Mouse (Mus musculus) neural tube, embryonic 13.5 days (tissue): ENCODE results near the gene Trim25. TPM values are rescaled to one million over a fixed set of nuclear protein-coding genes. Genes with fewer than 3 reads are reported as not detected.

Source experiments
- ATAC-seq: fragments of 200-750 bp; cut with Nextera tagmentation; 2 replicates; pipeline ENCODE4 v1.8.0; 2017; ENCODE audit warnings: low read depth, mild to moderate bottlenecking, moderate TSS enrichment, moderate library complexity
- H3K27ac ChIP-seq: fragments of 300-500 bp; sonication (generic); replicated peaks from 2 replicates; pipeline ENCODE4 v1.5.1; 2015; ENCODE audit warnings: moderate library complexity, mild to moderate bottlenecking, inconsistent platforms
- H3K27me3 ChIP-seq: fragments of 300-500 bp; sonication (generic); 2 replicates; pipeline ENCODE4 v1.6.1; 2015; ENCODE audit warnings: mild to moderate bottlenecking, inconsistent platforms
- H3K36me3 ChIP-seq: fragments of 300-500 bp; sonication (generic); 2 replicates; pipeline ENCODE4 v1.6.1; 2015; ENCODE audit warnings: mild to moderate bottlenecking, inconsistent platforms
- H3K4me1 ChIP-seq: fragments of 300-500 bp; sonication (generic); replicated peaks from 2 replicates; pipeline ENCODE4 v1.6.1; 2015; ENCODE audit warnings: inconsistent platforms
- H3K4me2 ChIP-seq: fragments of 300-500 bp; sonication (generic); 2 replicates; pipeline ENCODE4 v1.6.1; 2015; ENCODE audit warnings: inconsistent platforms, mild to moderate bottlenecking, moderate library complexity
- H3K4me3 ChIP-seq: fragments of 300-500 bp; sonication (generic); 2 replicates; pipeline ENCODE4 v1.5.1; 2015; ENCODE audit warnings: mild to moderate bottlenecking, inconsistent platforms
- H3K9ac ChIP-seq: fragments of 300-500 bp; sonication (generic); 2 replicates; pipeline ENCODE4 v1.6.1; 2015; ENCODE audit warnings: moderate library complexity, mild to moderate bottlenecking, inconsistent platforms
- H3K9me3 ChIP-seq: fragments of 300-500 bp; sonication (generic); 2 replicates; pipeline ENCODE4 v1.6.1; 2016; ENCODE audit warnings: inconsistent platforms
- WGBS: fragments of 180-500 bp; shearing (Covaris S2); methylation state at CpG from one replicate; pipeline ENCODE4 v1.1.7; 2015; 5-methylcytosine and 5-hydroxymethylcytosine counted together
- polyA plus RNA-seq: library from polyadenylated mRNA; unstranded; fragments of >200 nt; fragmentation: Nextera tagmentation; extraction: Ambion mirVana; gene quantifications from 2 replicates; pipeline ENCODE4 v1.2.1, GENCODE M21; 2015

The Trim25 gene
- polyA plus RNA-seq, 1 experiment from 2014 or later = 5.0 TPM

- peak overlapping the region; percentile 94 for H3K27ac ChIP-seq
- H3K9ac ChIP-seq = peak overlapping the region; percentile 82
- peak; percentile 89 for ATAC-seq
- peaks cover 19% of the 10 kb centered on the region for H3K4me1 ChIP-seq
- no peaks in the 10 kb centered on the region for H3K27me3 ChIP-seq
- H3K4me3 ChIP-seq = peak overlapping the region; percentile 64
- WGBS = 2% methylated on average over 62 of the region's 62 CpGs
- H3K36me3 ChIP-seq = no peaks in the 10 kb centered on the region
- no peaks in the 10 kb centered on the region for H3K9me3 ChIP-seq
- peak overlapping the region; percentile 80 for H3K4me2 ChIP-seq
Observed at GRCm38 (mm10) chr11:88973776-88974701, 25.1 kb upstream of the Trim25 start.

DNA sequence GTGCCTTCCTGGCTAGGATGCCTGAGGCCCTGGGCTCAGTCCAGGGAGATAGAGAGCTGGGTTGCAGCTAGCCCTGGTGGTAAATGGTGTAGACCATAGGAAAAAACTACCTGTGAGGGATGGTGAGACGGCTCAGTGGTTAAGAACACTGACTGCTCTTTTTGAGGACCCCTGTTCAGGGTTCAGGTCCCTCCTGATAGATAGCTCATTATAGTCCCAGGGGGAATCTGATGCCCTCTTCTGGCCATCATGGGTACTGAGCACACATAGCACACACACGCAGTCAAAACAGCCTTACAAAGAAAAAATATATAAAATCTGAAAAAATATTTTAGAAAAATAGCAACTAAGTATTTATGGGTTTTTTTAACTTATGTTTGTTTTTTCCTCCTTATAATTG lies 22.9 kb upstream of the Trim25 start:
- H3K27ac ChIP-seq = no peak overlapping the region
- H3K9ac ChIP-seq = no peak overlapping the region
- H3K27me3 ChIP-seq = no peaks in the 10 kb centered on the region
- H3K36me3 ChIP-seq = peaks cover 6% of the 10 kb centered on the region; the same call in 1 of the 2 replicates
- no peak overlapping the region for H3K4me2 ChIP-seq
- no peaks in the 10 kb centered on the region for H3K9me3 ChIP-seq
- peaks cover 19% of the 10 kb centered on the region for H3K4me1 ChIP-seq
- ATAC-seq = no peak
- WGBS = 83% methylated on average over 2 of the region's 2 CpGs
- no peak overlapping the region for H3K4me3 ChIP-seq

GRCm38 (mm10) chr11:88977188-88977587 lies 22.0 kb upstream of the Trim25 start:
- no peak for ATAC-seq
- 92% methylated on average over 5 of the region's 5 CpGs for WGBS
- Histone ChIP-seq H3K27me3 (no peaks in the 10 kb centered on the region), H3K4me2 (no peak overlapping the region), H3K4me1 (peaks cover 19% of the 10 kb centered on the region), H3K9me3 (no peaks in the 10 kb centered on the region), H3K36me3 (peaks cover 14% of the 10 kb centered on the region), H3K9ac (no peak overlapping the region), H3K4me3 (no peak overlapping the region), H3K27ac (no peak overlapping the region)

GRCm38 (mm10) chr11:88981337-88981736 lies 17.8 kb upstream of the Trim25 start:
- H3K4me2 ChIP-seq = no peak overlapping the region
- H3K9me3 ChIP-seq = no peaks in the 10 kb centered on the region
- H3K36me3 ChIP-seq = peaks cover 50% of the 10 kb centered on the region
- WGBS = 92% methylated on average over 8 of the region's 8 CpGs
- H3K9ac ChIP-seq = no peak overlapping the region
- H3K4me1 ChIP-seq = peaks cover under 1% of the 10 kb centered on the region; the same call in 1 of the 2 replicates
- H3K27me3 ChIP-seq = no peaks in the 10 kb centered on the region
- no peak for ATAC-seq
- no peak overlapping the region for H3K27ac ChIP-seq
- no peak overlapping the region for H3K4me3 ChIP-seq

DNA sequence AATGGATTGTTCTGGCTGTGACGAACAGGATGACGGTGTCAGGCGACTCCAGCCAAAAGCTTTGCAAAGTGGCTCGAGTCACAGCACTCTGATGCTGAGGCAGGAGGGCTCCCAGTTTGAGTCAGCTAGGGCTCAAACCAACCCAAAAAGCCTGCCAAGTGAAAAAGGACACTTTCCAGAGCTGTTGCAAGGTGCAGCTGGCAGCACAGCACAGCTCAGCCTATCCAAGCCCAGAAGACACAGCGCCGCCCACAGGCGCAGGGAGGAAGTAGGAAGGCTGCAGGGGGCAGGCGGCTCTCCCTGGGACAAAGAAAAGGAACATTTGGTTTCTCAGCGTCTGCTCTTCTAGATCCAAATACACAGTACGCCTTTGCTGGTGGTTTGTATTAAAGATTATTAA lies 12.6 kb upstream of the Trim25 start:
- Histone ChIP-seq H3K4me1 (no peaks in the 10 kb centered on the region), H3K9ac (no peak overlapping the region), H3K36me3 (peaks cover 78% of the 10 kb centered on the region), H3K4me2 (no peak overlapping the region), H3K27ac (no peak overlapping the region), H3K4me3 (no peak overlapping the region), H3K27me3 (no peaks in the 10 kb centered on the region), H3K9me3 (no peaks in the 10 kb centered on the region)
- 85% methylated on average over 10 of the region's 10 CpGs for WGBS
- no peak for ATAC-seq

DNA sequence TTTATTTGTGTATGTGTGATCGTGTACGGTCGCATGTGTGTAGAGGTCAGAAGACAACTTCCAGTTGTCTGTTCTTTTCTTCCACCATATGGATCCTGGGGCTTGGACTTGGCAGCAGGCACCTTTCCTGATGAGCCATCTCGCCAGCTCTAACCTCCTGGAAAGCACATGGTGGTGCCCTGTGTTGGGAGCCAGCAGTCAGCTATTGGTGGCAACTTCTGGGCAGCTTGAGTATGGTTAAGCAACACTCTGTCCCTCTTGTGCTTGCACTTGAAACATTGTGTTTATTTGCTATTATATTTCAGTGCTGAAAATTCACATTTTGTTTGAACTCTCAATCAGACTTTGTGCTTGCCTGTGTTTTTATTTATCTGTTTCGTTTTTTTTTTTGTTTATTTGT lies 10.2 kb upstream of the Trim25 start:
- no peak overlapping the region for H3K27ac ChIP-seq
- no peak overlapping the region for H3K4me3 ChIP-seq
- ATAC-seq = no peak
- no peaks in the 10 kb centered on the region for H3K4me1 ChIP-seq
- H3K27me3 ChIP-seq = no peaks in the 10 kb centered on the region
- WGBS = 80% methylated on average over 5 of the region's 5 CpGs
- no peak overlapping the region for H3K4me2 ChIP-seq
- no peak overlapping the region for H3K9ac ChIP-seq
- no peaks in the 10 kb centered on the region for H3K9me3 ChIP-seq
- peaks cover 56% of the 10 kb centered on the region for H3K36me3 ChIP-seq

DNA sequence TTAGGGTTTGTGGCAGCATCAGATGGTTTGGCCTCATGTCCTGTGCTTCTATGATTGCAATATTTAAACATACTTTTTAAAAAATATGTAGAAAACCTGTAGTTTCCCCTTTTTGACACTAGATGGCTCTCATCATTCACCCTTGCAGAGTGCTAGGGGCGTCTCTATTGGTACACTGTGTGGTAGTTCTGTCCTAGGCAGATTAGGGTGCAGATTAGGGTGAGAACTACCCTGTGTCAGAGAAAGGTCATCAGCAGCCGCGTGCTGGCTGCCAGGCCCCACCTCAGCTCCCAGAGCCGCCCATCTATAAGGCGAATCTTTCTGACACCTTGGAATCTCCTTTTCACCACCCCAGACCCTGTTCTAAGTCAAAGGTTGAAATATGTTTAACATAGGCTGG lies 9.6 kb upstream of the Trim25 start:
- 78% methylated on average over 5 of the region's 5 CpGs for WGBS
- H3K9ac ChIP-seq = no peak overlapping the region
- ATAC-seq = no peak
- H3K4me1 ChIP-seq = no peaks in the 10 kb centered on the region
- peaks cover 50% of the 10 kb centered on the region for H3K36me3 ChIP-seq
- no peaks in the 10 kb centered on the region for H3K27me3 ChIP-seq
- H3K4me3 ChIP-seq = no peak overlapping the region
- H3K9me3 ChIP-seq = no peaks in the 10 kb centered on the region
- no peak overlapping the region for H3K4me2 ChIP-seq
- H3K27ac ChIP-seq = no peak overlapping the region

- ATAC-seq = no peak
- H3K36me3 ChIP-seq = peaks cover 20% of the 10 kb centered on the region
- 55% methylated on average over 7 of the region's 7 CpGs for WGBS
Observed at GRCm38 (mm10) chr11:88993186-88993585, 6.0 kb upstream of the Trim25 start.

DNA sequence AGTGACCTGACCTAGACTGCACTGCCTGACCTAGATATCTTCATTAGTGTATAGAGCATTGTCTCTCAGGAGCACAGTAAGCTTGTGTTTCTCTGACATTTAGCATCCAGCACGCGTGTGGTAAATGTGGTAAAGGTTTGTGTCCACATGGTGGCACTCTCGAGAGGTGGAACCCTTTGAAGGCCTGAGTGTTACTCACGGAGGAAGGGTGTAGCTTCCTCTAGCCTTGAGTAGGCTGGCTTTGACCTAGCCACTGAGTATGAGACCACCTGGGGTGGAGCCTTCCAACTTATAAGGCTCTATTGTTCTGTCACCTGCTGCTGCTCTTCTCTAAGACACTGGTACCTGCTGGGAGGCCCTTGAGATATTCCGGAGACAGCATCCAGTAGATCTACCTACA lies 5.6 kb upstream of the Trim25 start:
- Histone ChIP-seq H3K4me2 (no peak overlapping the region), H3K36me3 (peaks cover 16% of the 10 kb centered on the region; the same call in 1 of the 2 replicates), H3K27ac (no peak overlapping the region), H3K9me3 (no peaks in the 10 kb centered on the region), H3K4me1 (no peaks in the 10 kb centered on the region), H3K9ac (no peak overlapping the region), H3K4me3 (no peak overlapping the region), H3K27me3 (peaks cover 7% of the 10 kb centered on the region)
- ATAC-seq = no peak
- WGBS = 23% methylated on average over 5 of the region's 5 CpGs

More at GRCm38 (mm10) chr11:88993186-88993585, 6.0 kb upstream of the Trim25 start:
- H3K9me3 ChIP-seq = no peaks in the 10 kb centered on the region
- H3K4me2 ChIP-seq = no peak overlapping the region
- no peak overlapping the region for H3K4me3 ChIP-seq
- no peak overlapping the region for H3K9ac ChIP-seq
- no peak overlapping the region for H3K27ac ChIP-seq
- H3K4me1 ChIP-seq = no peaks in the 10 kb centered on the region
- peaks cover 3% of the 10 kb centered on the region; the same call in 1 of the 2 replicates for H3K27me3 ChIP-seq

GRCm38 (mm10) chr11:88994492-88994891 lies 4.7 kb upstream of the Trim25 start:
- H3K4me3 ChIP-seq = no peak overlapping the region
- no peak for ATAC-seq
- H3K27me3 ChIP-seq = peaks cover 15% of the 10 kb centered on the region
- 88% methylated on average over 7 of the region's 7 CpGs for WGBS
- H3K27ac ChIP-seq = no peak overlapping the region
- peaks cover 14% of the 10 kb centered on the region; the same call in 1 of the 2 replicates for H3K36me3 ChIP-seq
- H3K4me1 ChIP-seq = peaks cover 3% of the 10 kb centered on the region; the same call in 1 of the 2 replicates
- no peak overlapping the region for H3K9ac ChIP-seq
- H3K4me2 ChIP-seq = no peak overlapping the region
- no peaks in the 10 kb centered on the region for H3K9me3 ChIP-seq

GRCm38 (mm10) chr11:88995616-88996015 lies 3.6 kb upstream of the Trim25 start:
- Histone ChIP-seq H3K4me2 (no peak overlapping the region), H3K9me3 (no peaks in the 10 kb centered on the region), H3K27ac (no peak overlapping the region; the same call in 1 of the 2 replicates), H3K36me3 (peaks cover 9% of the 10 kb centered on the region; the same call in 1 of the 2 replicates), H3K9ac (no peak overlapping the region), H3K4me3 (no peak overlapping the region), H3K27me3 (peaks cover 27% of the 10 kb centered on the region), H3K4me1 (peaks cover 3% of the 10 kb centered on the region; the same call in 1 of the 2 replicates)
- ATAC-seq = no peak
- 96% methylated on average over 2 of the region's 2 CpGs for WGBS

DNA sequence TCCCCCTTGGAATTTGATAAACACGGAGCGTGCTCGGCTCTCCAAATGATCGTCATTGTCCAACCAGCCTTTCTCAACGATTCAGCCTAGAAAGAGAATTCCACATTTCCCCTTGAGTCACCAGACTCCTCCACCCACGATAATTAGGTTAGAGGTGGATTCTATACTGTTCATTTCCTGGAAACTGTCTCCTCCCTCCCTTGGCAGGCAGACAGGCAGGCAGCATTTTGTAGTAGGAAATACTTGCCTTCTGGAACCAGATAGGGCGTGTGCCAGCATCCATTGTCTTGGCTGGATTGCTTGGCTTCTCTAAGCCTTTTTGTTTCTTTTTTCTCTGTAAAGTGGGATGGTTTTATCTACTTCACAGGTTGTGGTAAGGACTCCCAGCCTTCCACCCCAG lies 2.7 kb upstream of the Trim25 start:
- 78% methylated on average over 7 of the region's 7 CpGs for WGBS
- Histone ChIP-seq H3K9ac (no peak overlapping the region), H3K4me2 (no peak overlapping the region), H3K4me1 (peaks cover 3% of the 10 kb centered on the region; the same call in 1 of the 2 replicates), H3K4me3 (no peak overlapping the region), H3K27ac (peak overlapping the region; percentile 30), H3K36me3 (peaks cover 1% of the 10 kb centered on the region; the same call in 1 of the 2 replicates), H3K9me3 (no peaks in the 10 kb centered on the region), H3K27me3 (peaks cover 28% of the 10 kb centered on the region)
- ATAC-seq = no peak
